Mouse (Mus musculus) bone marrow macrophage, adult 2 months (primary cell): ENCODE measurements around the gene Cnnm3. TPM values are rescaled to one million over a fixed set of nuclear protein-coding genes. Genes with fewer than 3 reads are reported as not detected.

Experiments
- H3K27ac ChIP-seq: 2 replicates; pipeline ENCODE4 v1.5.1; 2012; ENCODE audit warnings: low read depth, low read length; ENCODE audit not compliant: insufficient read depth
- H3K4me1 ChIP-seq: 2 replicates; pipeline ENCODE4 v1.6.1; 2012; ENCODE audit warnings: low read length; ENCODE audit not compliant: control insufficient read depth, insufficient read depth
- H3K4me3 ChIP-seq: 2 replicates; pipeline ENCODE4 v1.5.1; 2012; ENCODE audit warnings: mild to moderate bottlenecking, low read length, moderate library complexity; ENCODE audit not compliant: insufficient read depth
- CTCF ChIP-seq: IDR thresholded peaks from 2 replicates; pipeline ENCODE4 v1.5.1; 2012; ENCODE audit warnings: low read depth, mild to moderate bottlenecking, low read length, moderate library complexity
- POLR2A ChIP-seq: IDR thresholded peaks from 2 replicates; pipeline ENCODE4 v1.6.1; 2012; ENCODE audit warnings: mild to moderate bottlenecking, low read depth, low read length, borderline replicate concordance
- polyA plus RNA-seq: library from polyadenylated mRNA; stranded (reverse); fragments of >200 nt; gene quantifications from 2 replicates; pipeline ENCODE4 v1.2.4, GENCODE M21; 2012; ENCODE audit not compliant: missing spikeins, insufficient read depth, insufficient read length

Gene Cnnm3
- polyA plus RNA-seq, 1 experiment: 22.9 TPM

GRCm38 (mm10) chr1:36554633-36555399 lies 43.1 kb downstream of the Cnnm3 start:
- Histone ChIP-seq H3K4me3 (peak overlapping the region; percentile 12; the same call in 1 of the 2 replicates), H3K27ac (0 out of 2 replicates have a peak overlapping the region, but pooled peaks have one; percentile 18), H3K4me1 (peaks cover 24% of the 10 kb centered on the region)
- no peak for TF ChIP-seq CTCF
- no peak for TF ChIP-seq POLR2A

- Histone ChIP-seq H3K27ac (peak overlapping the region; percentile 80), H3K4me3 (peak overlapping the region; percentile 78), H3K4me1 (peaks cover 24% of the 10 kb centered on the region)
- TF ChIP-seq CTCF (no peak), POLR2A (no peak)
These were observed 44.2 kb downstream of the Cnnm3 start for GRCm38 (mm10) chr1:36555798-36556395.

DNA sequence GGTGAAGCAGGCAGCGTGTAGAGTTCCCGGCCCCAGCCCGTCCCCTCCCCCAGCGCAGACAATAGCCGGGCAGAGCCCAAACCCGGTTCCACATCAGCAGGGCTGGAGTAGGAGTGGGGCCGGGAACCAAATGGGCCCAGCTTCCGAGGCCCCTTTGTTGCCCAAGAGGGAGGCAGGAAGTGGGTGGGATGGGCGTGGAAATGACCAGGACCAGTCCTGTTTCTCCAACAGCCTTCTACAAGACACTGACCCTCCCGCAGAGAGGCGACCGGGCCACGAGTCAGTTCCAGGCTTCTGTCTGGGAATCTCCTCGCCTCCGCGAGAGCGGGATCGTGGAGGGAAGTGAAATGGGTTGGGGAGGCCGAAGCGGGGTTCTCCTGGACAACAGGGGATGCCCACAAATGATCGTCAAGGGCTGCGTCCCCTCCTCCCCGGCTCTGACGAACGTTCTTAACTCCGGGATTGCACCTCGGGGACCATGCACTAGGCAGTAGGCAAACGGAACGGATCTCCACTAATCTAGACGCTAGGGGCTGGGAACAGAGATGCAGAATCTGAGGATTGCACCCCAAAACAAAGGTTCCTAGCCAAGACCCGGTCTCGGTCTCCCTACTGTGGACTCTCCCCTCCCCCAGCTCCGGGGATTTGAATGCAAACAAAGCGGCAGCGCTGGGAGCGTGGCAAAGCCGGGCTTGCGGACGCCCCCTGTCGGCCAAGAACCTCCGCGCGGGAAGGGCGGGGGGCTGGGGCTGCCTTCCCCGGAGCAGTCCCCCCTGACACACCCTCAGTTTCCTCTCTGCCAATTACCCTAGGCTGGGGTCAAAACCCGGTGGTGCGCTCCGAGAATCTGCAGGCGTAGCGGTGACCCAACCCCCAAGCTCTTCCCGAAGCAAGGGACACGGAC lies 45.1 kb downstream of the Cnnm3 start:
- Histone ChIP-seq H3K4me3 (peak overlapping the region; percentile 78), H3K4me1 (peaks cover 24% of the 10 kb centered on the region), H3K27ac (peak overlapping the region; percentile 80)
- TF ChIP-seq CTCF (peak; percentile 87), POLR2A (peak; percentile 18; the same call in 1 of the 2 replicates)

DNA sequence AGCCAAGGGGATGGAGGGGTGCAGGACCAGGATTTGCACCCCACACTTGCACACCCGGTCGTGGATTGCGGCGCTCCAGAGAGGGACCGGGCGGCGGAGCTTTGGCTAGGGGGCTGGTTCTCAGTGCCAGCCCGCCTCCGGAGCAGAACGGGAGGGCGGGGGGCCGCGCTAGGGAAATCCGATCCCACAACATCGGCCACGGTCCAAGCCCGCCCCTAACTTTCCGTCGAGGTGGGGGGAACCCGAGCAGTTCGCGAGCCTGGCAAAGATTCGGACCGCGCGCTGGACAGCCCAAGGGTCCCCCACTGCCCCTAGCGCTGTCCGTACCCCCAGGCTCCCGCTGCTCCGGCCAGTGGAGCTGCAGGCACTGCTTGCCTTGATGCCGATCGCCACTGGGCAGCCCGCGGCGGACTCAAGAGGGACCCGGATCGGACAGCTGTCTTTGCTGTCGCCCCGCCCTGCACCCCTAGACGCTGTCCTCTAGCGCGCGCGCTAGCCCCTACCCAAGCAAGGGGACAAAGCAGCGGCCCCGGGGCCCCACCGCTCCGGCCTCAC lies 45.9 kb downstream of the Cnnm3 start:
- TF ChIP-seq POLR2A: no peak
- TF ChIP-seq CTCF: 0 out of 2 replicates have a peak, but pooled peaks have one; percentile 1
- Histone ChIP-seq H3K27ac (peak overlapping the region; percentile 9; the same call in 1 of the 2 replicates), H3K4me1 (peaks cover 24% of the 10 kb centered on the region)

DNA sequence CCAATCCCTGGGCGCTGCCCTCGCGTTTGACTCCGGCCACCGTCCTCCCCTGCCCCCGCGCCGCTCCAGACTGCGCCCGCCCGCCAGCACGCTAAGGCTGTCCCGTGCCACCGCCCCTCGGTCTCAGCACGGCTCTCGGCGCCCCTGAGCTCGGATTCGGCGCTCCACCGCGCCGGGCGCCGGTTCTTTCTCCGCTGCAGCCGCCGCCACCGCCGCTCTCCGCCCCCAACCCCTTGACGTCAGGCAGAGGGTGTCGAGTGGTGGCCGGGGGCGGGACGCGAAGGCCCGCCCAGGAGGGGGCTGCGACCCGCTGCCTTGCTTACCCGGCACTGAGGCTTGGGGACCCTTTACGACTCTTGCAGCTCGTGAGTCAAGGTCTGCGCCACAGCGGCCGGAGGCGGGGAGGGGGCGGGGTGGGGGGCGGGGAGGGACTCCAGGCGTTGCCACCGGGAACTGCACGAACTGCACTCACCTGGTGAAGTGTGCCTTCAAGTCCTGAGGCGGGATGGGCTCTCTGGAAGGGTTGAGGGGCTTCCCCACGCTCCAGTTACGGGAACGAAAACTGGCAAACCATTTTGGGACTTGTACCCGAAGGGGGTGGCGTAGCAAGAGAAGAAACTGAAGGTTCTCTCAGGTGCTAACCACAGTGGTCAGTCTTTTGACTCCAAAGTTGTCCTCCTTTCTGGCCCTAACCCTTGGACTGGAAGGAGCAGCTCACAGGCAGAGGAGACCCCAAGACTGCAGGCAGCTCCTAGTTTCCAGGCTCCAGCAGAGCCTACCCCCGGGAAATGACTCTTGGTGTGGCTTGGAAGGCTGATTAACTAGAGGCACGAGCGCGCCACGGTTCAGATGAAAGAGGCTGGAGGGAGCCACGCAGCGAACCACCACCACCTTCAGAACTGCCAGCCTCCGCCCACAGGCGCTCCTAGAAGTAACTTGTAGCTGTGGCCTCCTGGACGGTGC lies 46.6 kb downstream of the Cnnm3 start, which contains the start of gene Sema4c:
TSS of gene Sema4c (minus strand) at position 319 of the 963 bp plus-strand sequence.
- H3K4me1 ChIP-seq: peaks cover 29% of the 10 kb centered on the region
- H3K4me3 ChIP-seq: peak within 1 kb of the TSS; percentile 78
- H3K27ac ChIP-seq: peak within 1 kb of the TSS; percentile 9
- no peak for TF ChIP-seq CTCF
- no peak for TF ChIP-seq POLR2A

More for the DNA sequence above, 45.9 kb downstream of the Cnnm3 start:
- peak overlapping the region; percentile 78 for H3K4me3 ChIP-seq

- H3K4me1 ChIP-seq: peaks cover 35% of the 10 kb centered on the region
- H3K27ac ChIP-seq: no peak overlapping the region
- TF ChIP-seq CTCF: no peak
- TF ChIP-seq POLR2A: no peak
- no peak overlapping the region for H3K4me3 ChIP-seq
These were observed 47.6 kb downstream of the Cnnm3 start for GRCm38 (mm10) chr1:36559256-36559655.

DNA sequence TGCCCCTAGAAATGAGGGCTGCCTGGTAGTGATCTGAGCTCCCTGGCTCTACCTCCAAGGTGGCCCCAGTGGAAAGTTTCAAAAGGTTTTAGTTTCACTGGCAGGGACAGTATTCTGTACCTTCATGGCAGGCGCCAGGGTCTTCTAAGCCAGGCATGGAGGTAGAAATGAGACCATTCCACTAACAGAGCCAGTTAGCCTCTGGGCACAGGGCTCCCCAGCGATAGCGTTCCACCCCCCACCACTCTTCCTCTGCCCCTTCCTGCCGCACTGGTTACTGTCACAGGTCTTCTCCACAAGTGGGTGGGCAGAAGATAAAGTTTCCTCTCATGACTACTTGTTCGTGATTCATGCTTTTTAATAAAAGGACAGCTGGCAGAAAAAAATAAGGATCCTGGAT lies 48.2 kb downstream of the Cnnm3 start:
- peaks cover 35% of the 10 kb centered on the region for H3K4me1 ChIP-seq
- no peak overlapping the region for H3K4me3 ChIP-seq
- no peak for TF ChIP-seq CTCF
- TF ChIP-seq POLR2A: no peak
- H3K27ac ChIP-seq: no peak overlapping the region

- Histone ChIP-seq H3K4me1 (peaks cover 33% of the 10 kb centered on the region), H3K4me3 (no peak overlapping the region), H3K27ac (no peak overlapping the region)
- TF ChIP-seq POLR2A (no peak), CTCF (no peak)
These were observed 49.2 kb downstream of the Cnnm3 start for GRCm38 (mm10) chr1:36560903-36561302.

DNA sequence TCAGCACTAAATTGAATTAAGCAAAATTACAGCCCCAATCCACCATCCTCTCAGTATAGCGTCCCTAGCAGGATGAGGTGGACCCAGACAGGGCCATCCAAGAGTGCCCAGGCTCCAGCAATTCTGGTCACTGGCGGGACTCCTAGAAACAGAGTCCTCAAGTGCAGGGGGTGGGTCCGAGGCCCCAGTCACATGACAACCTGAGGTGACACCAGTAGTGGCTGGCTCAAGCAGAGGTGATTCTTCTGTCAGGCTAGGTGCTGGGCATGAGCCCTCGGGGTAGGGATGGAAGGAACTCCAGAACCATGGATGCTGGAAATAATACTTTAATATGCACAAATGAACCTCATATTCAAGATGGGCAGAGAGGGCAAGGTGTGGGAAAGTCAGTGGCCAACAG lies 50.7 kb downstream of the Cnnm3 start:
- no peak overlapping the region for H3K4me3 ChIP-seq
- TF ChIP-seq CTCF: no peak
- H3K4me1 ChIP-seq: peaks cover 42% of the 10 kb centered on the region
- no peak overlapping the region for H3K27ac ChIP-seq
